Mouse (Mus musculus) liver, embryonic 16.5 days (tissue): Measurements from ENCODE around the gene Gm45213. TPM values are rescaled to one million over a fixed set of nuclear protein-coding genes. Genes with fewer than 3 reads are reported as not detected.

Source experiments
- ATAC-seq: fragments of 200-750 bp; cut with Nextera tagmentation; 2 replicates; pipeline ENCODE4 v1.8.0; 2017; ENCODE audit warnings: low read depth, mild to moderate bottlenecking, moderate number of reproducible peaks, moderate library complexity
- H3K27ac ChIP-seq: fragments of 300-500 bp; sonication (generic); 2 replicates; pipeline ENCODE4 v1.5.1; 2014; ENCODE audit warnings: mild to moderate bottlenecking, low read length
- H3K27me3 ChIP-seq: fragments of 300-500 bp; sonication (generic); 2 replicates; pipeline ENCODE4 v1.6.1; 2014; ENCODE audit warnings: low read depth, low read length, mixed read lengths; ENCODE audit not compliant: control insufficient read depth, insufficient read depth
- H3K36me3 ChIP-seq: fragments of 300-500 bp; sonication (generic); 2 replicates; pipeline ENCODE4 v1.6.1; 2014; ENCODE audit warnings: mild to moderate bottlenecking; ENCODE audit not compliant: control insufficient read depth, insufficient read depth
- H3K4me1 ChIP-seq: fragments of 300-500 bp; sonication (generic); 2 replicates; pipeline ENCODE4 v1.6.1; 2014; ENCODE audit warnings: low read depth, low read length, mixed read lengths; ENCODE audit not compliant: control insufficient read depth
- H3K4me2 ChIP-seq: fragments of 300-500 bp; sonication (generic); 2 replicates; pipeline ENCODE4 v1.6.1; 2014; ENCODE audit warnings: low read depth, low read length, mixed read lengths
- H3K4me3 ChIP-seq: fragments of 300-500 bp; sonication (generic); 2 replicates; pipeline ENCODE4 v1.5.1; 2014; ENCODE audit warnings: low read depth, mild to moderate bottlenecking, low read length
- H3K9ac ChIP-seq: fragments of 300-500 bp; sonication (generic); 2 replicates; pipeline ENCODE4 v1.6.1; 2014; ENCODE audit warnings: low read depth, low read length
- H3K9me3 ChIP-seq: fragments of 300-500 bp; sonication (generic); replicated peaks from 2 replicates; pipeline ENCODE4 v1.6.1; 2016; ENCODE audit warnings: low read length; ENCODE audit not compliant: control insufficient read depth
- WGBS: fragments of 180-500 bp; shearing (Covaris S2); extraction: QIAGEN DNeasy Blood & Tissue Kit; methylation state at CpG from one replicate; pipeline ENCODE4 v1.1.7; 2014; ENCODE audit not compliant: insufficient replicate concordance; 5-methylcytosine and 5-hydroxymethylcytosine counted together
- polyA plus RNA-seq: library from polyadenylated mRNA; unstranded; fragments of >200 nt; fragmentation: Nextera tagmentation; extraction: Ambion mirVana; gene quantifications from 2 replicates; pipeline ENCODE4 v1.2.1, GENCODE M21; 2015

Gm45213 gene
- polyA plus RNA-seq: not detected in 2 replicates

DNA sequence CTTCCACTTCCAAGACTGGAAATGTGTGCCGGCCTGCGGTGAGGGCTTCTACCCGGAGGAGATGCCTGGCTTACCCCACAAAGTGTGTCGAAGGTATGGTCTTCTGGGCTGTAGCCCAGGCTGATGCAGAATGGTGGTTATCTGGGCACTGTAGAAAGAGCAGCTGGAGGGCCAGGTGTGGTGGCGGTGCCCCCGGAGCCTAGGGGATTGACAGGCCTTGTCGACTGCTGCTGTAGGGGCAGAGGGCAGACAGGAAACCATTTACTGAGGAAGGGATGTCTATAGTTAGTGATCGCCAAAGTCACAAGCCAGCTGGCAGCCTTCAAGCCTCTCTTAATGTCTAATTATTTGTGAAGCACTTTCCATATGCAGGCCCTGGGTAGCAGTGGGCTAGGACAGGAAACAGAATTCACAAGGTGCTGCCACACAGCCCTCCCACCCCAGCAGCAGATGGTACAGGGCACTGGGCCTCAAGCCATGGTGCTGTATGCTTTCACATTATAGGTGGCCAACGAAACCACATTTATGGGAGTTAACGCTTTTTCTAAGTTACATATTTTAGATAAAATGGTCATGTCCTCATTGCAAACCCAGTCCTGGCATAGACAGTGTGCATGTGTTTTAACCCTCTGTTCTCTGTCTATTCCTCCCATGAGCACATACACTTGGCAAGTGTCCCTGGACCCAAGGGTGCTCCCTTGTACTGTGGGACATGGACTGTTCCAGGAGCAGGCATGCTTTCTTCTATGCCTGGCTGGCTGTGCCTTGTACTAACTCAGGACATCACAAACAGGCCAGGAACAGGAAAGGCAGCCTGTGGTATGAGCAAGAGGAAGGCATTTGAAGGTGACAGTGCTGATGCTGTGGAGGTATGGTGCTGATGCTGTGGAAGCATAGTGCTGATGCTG is at the start of gene Gm45213:
Gene Gm45213, plus strand, starts transcription at position 51 of the 908 bp plus-strand sequence.
- H3K36me3 ChIP-seq: no peaks in the 10 kb centered on the region
- no peak for ATAC-seq
- H3K4me2 ChIP-seq: no peak within 1 kb of the TSS
- no peak within 1 kb of the TSS for H3K4me3 ChIP-seq
- H3K27ac ChIP-seq: no peak within 1 kb of the TSS
- no peaks in the 10 kb centered on the region for H3K27me3 ChIP-seq
- no peak within 1 kb of the TSS for H3K9ac ChIP-seq
- WGBS: 61% methylated on average over 10 of the region's 10 CpGs
- no peaks in the 10 kb centered on the region for H3K9me3 ChIP-seq
- no peaks in the 10 kb centered on the region; the same call in 1 of the 2 replicates for H3K4me1 ChIP-seq

DNA sequence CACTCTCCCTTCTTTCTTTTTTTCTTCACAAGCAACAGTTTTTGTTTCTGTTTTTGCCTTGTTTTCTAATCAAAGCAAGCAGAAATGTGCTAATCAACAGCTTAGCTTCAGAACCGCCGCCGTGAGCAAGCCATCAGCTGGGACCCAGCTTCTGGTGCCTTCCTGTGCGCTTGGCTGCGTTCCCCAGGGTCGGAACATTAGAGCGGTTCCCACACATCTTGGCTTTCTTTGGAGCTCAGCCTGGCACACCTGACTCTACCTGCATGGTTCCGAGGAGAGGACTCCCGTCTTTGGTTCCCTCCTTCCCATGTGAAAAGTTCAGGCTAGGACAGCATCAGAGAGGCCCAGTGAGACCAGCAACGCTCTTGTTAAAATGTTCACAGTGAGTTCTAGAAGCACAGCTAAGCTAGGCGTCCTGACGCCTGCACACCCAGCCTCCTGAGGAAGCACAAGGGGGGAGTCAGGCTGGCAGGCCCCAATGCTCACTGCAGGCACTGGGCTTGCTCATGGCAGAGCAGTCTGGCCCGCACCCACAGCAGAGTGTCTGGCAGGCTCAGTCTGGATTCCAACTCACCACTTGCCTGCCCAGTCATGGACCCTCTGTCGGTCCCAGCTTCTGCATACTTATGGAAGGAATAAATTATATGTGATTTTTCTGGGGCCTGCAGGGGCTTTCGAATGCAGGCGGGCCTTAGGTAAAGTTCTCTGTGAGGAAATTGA is 42.2 kb upstream of the Gm45213 start:
- Histone ChIP-seq H3K36me3 (no peaks in the 10 kb centered on the region), H3K9me3 (no peaks in the 10 kb centered on the region), H3K4me2 (no peak overlapping the region), H3K27ac (no peak overlapping the region), H3K27me3 (no peaks in the 10 kb centered on the region), H3K9ac (no peak overlapping the region), H3K4me1 (no peaks in the 10 kb centered on the region), H3K4me3 (no peak overlapping the region)
- 74% methylated on average over 16 of the region's 16 CpGs for WGBS
- no peak for ATAC-seq

DNA sequence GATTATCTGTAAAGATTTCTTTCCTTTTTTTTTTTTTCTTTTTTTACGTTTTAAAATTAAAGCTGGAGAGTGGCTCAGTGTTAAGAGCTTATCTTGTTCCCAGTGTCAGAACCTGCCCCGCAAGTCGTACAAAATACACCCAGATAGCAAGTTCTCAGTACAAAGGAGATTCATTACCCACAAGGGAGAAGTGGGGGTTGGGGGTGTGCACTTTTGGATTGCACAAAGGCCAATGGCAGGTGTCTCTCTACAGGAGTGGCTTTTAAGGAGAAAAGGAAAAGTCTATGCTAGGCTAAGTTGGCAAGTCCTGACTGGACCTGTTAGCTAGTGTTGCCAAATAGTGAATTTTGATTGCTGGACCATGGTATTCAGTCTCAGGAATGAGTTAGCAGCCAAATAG is 41.6 kb upstream of the Gm45213 start:
- Histone ChIP-seq H3K36me3 (no peaks in the 10 kb centered on the region), H3K4me2 (no peak overlapping the region), H3K27ac (no peak overlapping the region), H3K27me3 (no peaks in the 10 kb centered on the region), H3K9me3 (no peaks in the 10 kb centered on the region), H3K4me3 (no peak overlapping the region), H3K4me1 (no peaks in the 10 kb centered on the region), H3K9ac (no peak overlapping the region)
- 41% methylated on average over 3 of the region's 3 CpGs for WGBS
- no peak for ATAC-seq

DNA sequence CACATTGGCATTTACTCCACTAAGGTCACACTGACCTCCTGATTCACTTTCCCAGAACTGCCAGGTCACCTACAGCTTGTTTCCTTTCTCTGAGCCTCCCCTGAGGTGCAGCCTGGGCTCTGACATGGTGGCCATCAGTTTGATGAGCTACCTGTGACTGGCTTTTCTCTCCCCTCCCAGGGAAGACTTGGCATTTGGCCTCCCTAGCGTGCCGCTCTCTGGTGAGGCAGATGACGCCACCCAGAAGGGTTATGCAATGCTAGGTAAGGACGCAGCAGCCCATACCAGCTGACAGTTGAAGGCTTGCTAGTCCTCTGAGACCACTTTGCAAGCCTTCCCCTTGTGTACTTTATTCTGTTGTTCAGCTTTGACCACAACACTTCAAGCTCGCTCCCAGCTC is 40.0 kb upstream of the Gm45213 start:
- 62% methylated on average over 5 of the region's 5 CpGs for WGBS
- Histone ChIP-seq H3K36me3 (no peaks in the 10 kb centered on the region), H3K9me3 (no peaks in the 10 kb centered on the region), H3K4me1 (no peaks in the 10 kb centered on the region), H3K4me2 (no peak overlapping the region), H3K27ac (no peak overlapping the region), H3K9ac (no peak overlapping the region), H3K4me3 (no peak overlapping the region), H3K27me3 (no peaks in the 10 kb centered on the region)
- no peak for ATAC-seq

DNA sequence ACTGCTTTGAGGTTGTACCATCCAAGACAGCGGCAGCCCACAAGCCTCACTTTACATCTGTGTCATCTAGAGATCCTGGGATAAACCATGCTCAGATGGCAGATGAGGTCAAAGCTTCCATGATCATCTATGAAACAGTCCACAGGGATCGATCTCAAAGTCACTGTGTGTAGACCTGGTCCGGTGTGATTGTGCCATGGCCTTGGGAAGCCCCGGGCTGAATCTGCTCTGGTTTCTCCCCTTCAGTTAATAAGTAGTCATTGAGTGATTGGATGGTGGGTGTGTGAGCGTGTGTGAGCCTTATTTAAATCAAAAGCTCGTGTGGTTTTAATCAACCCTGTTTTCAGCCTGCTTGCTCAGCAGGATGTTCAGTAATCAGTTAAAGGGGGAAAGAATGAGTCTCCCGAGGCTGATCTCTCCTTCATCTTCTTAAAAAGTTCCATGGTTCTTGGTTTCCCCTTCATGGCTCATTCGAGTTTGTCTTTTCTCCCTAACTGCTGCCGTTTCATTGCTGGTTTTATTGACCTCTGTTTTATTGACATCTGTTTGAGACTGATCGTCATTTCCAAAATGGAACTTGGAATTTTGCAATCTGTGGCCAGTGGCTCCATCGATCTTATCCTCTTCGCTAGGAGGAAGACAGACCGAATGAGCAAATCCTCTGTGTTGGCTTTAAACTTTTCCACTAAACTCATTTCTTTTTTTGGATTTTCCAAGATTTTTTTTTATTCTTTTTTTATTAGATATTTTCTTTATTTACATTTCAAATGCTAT is 39.4 kb upstream of the Gm45213 start:
- Histone ChIP-seq H3K9ac (no peak overlapping the region), H3K4me2 (no peak overlapping the region), H3K4me3 (no peak overlapping the region), H3K4me1 (no peaks in the 10 kb centered on the region), H3K36me3 (no peaks in the 10 kb centered on the region), H3K27me3 (no peaks in the 10 kb centered on the region), H3K27ac (no peak overlapping the region), H3K9me3 (no peaks in the 10 kb centered on the region)
- no peak for ATAC-seq
- 55% methylated on average over 13 of the region's 13 CpGs for WGBS

DNA sequence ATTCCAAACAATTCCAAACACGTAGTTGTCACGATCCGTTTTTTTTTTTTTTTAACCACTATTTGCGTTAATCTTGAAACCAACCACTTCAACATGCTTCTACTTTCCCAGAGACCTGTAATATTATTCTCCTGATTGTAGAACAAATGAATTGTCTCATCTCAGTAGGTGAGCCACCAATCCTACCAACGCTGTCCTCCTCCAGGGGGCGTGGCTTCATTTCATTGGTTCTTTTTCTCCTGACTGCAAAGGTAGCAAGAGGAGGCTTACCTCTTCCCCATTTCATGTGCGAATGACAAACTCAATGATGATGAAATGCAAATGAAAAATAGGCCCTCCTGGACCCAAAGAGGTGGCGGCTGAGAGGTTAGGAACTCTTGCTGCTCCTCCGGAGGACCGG is 38.3 kb upstream of the Gm45213 start:
- Histone ChIP-seq H3K36me3 (no peaks in the 10 kb centered on the region), H3K9me3 (no peaks in the 10 kb centered on the region), H3K9ac (no peak overlapping the region), H3K4me2 (no peak overlapping the region), H3K27me3 (no peaks in the 10 kb centered on the region), H3K27ac (no peak overlapping the region), H3K4me1 (no peaks in the 10 kb centered on the region), H3K4me3 (no peak overlapping the region)
- 75% methylated on average over 10 of the region's 10 CpGs for WGBS
- no peak for ATAC-seq

DNA sequence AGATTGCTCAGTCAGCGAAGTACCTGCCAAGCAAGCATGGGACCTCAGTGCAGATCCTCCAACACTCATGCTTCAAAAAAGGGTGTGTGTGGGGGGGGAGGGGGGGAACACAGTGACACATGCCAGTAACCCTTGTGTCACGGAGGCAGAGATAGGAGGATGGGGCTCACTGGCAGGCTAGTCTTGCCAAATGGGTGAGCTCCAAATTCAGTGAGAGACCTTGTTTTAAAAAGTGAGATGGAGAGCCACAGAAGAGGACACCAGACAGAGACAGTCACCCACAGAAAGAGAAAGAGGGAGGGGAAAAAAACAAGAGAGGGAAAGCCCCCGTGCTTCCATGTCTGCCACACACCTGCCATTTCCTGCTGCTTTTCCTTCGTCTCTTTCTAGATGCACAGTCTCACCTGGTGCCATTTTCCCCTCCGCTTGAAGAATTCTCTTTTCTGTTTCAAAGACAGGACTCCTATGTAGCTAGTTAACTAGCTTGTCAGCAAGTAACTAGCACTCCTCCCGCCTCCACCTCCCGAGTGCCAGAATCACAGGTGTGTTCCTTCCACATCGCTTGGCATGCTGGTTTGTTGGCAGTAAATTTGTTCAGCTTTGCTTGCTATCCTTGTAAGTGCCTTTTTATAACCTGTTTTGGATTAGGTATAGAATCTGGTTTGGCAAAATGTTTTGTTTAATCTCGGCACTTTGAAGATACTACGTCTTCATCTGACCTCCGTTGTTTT is 35.1 kb upstream of the Gm45213 start:
- Histone ChIP-seq H3K4me2 (no peak overlapping the region), H3K4me1 (no peaks in the 10 kb centered on the region), H3K9me3 (no peaks in the 10 kb centered on the region), H3K9ac (no peak overlapping the region), H3K36me3 (no peaks in the 10 kb centered on the region), H3K4me3 (no peak overlapping the region), H3K27ac (no peak overlapping the region), H3K27me3 (no peaks in the 10 kb centered on the region)
- WGBS: 66% methylated on average over 11 of the region's 11 CpGs
- no peak for ATAC-seq

DNA sequence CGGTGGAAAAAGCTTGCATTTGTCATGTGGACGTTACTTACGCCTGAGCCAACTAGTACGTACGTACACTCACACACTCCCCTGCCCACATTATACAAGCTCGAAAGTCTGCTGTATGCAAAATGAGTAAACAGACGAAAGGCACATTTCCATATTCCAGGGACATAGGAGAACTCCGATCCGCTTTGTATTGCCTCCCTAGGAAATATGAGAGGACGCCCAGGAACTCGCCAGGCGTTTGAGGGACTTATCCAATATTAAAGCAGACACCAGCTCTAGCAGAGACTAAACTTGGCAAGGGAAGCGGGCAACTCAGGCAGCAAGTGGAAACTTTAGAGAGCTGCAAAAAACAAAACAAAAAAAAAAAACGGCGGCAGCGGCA is 34.5 kb upstream of the Gm45213 start:
- Histone ChIP-seq H3K9ac (no peak overlapping the region), H3K4me3 (no peak overlapping the region), H3K27me3 (no peaks in the 10 kb centered on the region), H3K9me3 (no peaks in the 10 kb centered on the region), H3K4me1 (no peaks in the 10 kb centered on the region), H3K27ac (no peak overlapping the region), H3K4me2 (no peak overlapping the region), H3K36me3 (no peaks in the 10 kb centered on the region)
- 74% methylated on average over 16 of the region's 16 CpGs for WGBS
- ATAC-seq: no peak
